Mouse (Mus musculus) neural tube, embryonic 13.5 days (tissue): ENCODE measurements around the gene Acads. TPM values are rescaled to one million over a fixed set of nuclear protein-coding genes. Genes with fewer than 3 reads are reported as not detected.

Experiments
- polyA plus RNA-seq: library from polyadenylated mRNA; unstranded; fragments of >200 nt; fragmentation: Nextera tagmentation; extraction: Ambion mirVana; gene quantifications from 2 replicates; pipeline ENCODE4 v1.2.1, GENCODE M21; 2015

Gene Acads
- polyA plus RNA-seq, 1 experiment from 2014 or later = 29.1 TPM

Other genes with a start within 250 kb of the Acads start
- 3.3 and 5.1 TPM in 2 replicates for gene Oasl2, start 222.4 kb downstream of the Acads start, polyA plus RNA-seq
- 0.50 and 0.66 TPM in 2 replicates for gene Oasl1, start 196.1 kb downstream of the Acads start, polyA plus RNA-seq
- 94.9 and 111 TPM in 2 replicates for gene 2210016L21Rik, start 177.2 kb downstream of the Acads start, polyA plus RNA-seq
- 0.10 TPM in 1 of 2 replicates, not detected in the other for gene Hnf1a, start 148.3 kb downstream of the Acads start, polyA plus RNA-seq
- 15.7 and 21.3 TPM in 2 replicates for gene Sppl3, start 108.2 kb downstream of the Acads start, polyA plus RNA-seq
- gene Gm10401, start 21.1 kb downstream of the Acads start, polyA plus RNA-seq = 32.8 and 33.7 TPM in 2 replicates
- 37.2 and 39.3 TPM in 2 replicates for gene Unc119b, start 15.6 kb upstream of the Acads start, polyA plus RNA-seq
- gene Mlec, start 38.8 kb upstream of the Acads start, polyA plus RNA-seq = 32.1 and 33.5 TPM in 2 replicates
- 24.3 and 27.7 TPM in 2 replicates for gene Cabp1, start 75.0 kb upstream of the Acads start, polyA plus RNA-seq
- gene Pop5, start 116.5 kb upstream of the Acads start, polyA plus RNA-seq = 123 and 138 TPM in 2 replicates
- 185 and 190 TPM in 2 replicates for gene Rnf10, start 153.6 kb upstream of the Acads start, polyA plus RNA-seq
- 49.9 and 58.7 TPM in 2 replicates for gene Coq5, start 160.3 kb upstream of the Acads start, polyA plus RNA-seq
- 1,475 and 1,543 TPM in 2 replicates for gene Dynll1, start 181.7 kb upstream of the Acads start, polyA plus RNA-seq
- 170 and 220 TPM in 2 replicates for gene Srsf9, start 207.8 kb upstream of the Acads start, polyA plus RNA-seq
- gene Gatc, start 221.8 kb upstream of the Acads start, polyA plus RNA-seq = 36.7 and 41.1 TPM in 2 replicates
- 49.7 and 54.8 TPM in 2 replicates for gene Triap1, start 221.9 kb upstream of the Acads start, polyA plus RNA-seq
- gene Cox6a1, start 229.6 kb upstream of the Acads start, polyA plus RNA-seq = 1,130 and 1,174 TPM in 2 replicates